Mouse (Mus musculus) midbrain, postnatal 0 days (tissue): ENCODE results near the gene Micu1. TPM values are rescaled to one million over a fixed set of nuclear protein-coding genes. Genes with fewer than 3 reads are reported as not detected.

ENCODE experiments used
- ATAC-seq: fragments of 200-750 bp; cut with Nextera tagmentation; 2 replicates; pipeline ENCODE4 v1.8.0; 2017; ENCODE audit warnings: moderate number of reproducible peaks, mild to moderate bottlenecking, moderate TSS enrichment, moderate library complexity; ENCODE audit not compliant: low FRiP score
- DNase-seq: peaks from one replicate; pipeline ENCODE4 v3.0.0-alpha.2; 2015; ENCODE audit warnings: low spot score
- H3K27ac ChIP-seq: fragments of 300-500 bp; sonication (generic); 2 replicates; pipeline ENCODE4 v1.5.1; 2014; ENCODE audit warnings: low read depth, mild to moderate bottlenecking, low read length, mixed read lengths
- H3K27me3 ChIP-seq: fragments of 300-500 bp; sonication (generic); 2 replicates; pipeline ENCODE4 v1.6.1; 2014; ENCODE audit warnings: low read length, control low read depth, mixed read lengths; ENCODE audit not compliant: insufficient read depth
- H3K36me3 ChIP-seq: fragments of 300-500 bp; sonication (generic); 2 replicates; pipeline ENCODE4 v1.6.1; 2014; ENCODE audit warnings: low read length, control low read depth, mixed read lengths; ENCODE audit not compliant: insufficient read depth
- H3K4me1 ChIP-seq: fragments of 300-500 bp; sonication (generic); 2 replicates; pipeline ENCODE4 v1.6.1; 2014; ENCODE audit warnings: mild to moderate bottlenecking, control low read depth, antibody characterized with exemption, low read length, mixed read lengths; ENCODE audit not compliant: insufficient read depth
- H3K4me2 ChIP-seq: fragments of 300-500 bp; sonication (generic); 2 replicates; pipeline ENCODE4 v1.6.1; 2014; ENCODE audit warnings: low read depth, mild to moderate bottlenecking, low read length, mixed read lengths; ENCODE audit not compliant: poor library complexity, severe bottlenecking
- H3K4me3 ChIP-seq: fragments of 300-500 bp; sonication (generic); 2 replicates; pipeline ENCODE4 v1.5.1; 2014; ENCODE audit warnings: low read depth, mild to moderate bottlenecking, low read length, moderate library complexity
- H3K9ac ChIP-seq: fragments of 300-500 bp; sonication (generic); replicated peaks from 2 replicates; pipeline ENCODE4 v1.6.1; 2014; ENCODE audit warnings: mild to moderate bottlenecking, low read length, moderate library complexity, mixed read lengths; ENCODE audit not compliant: poor library complexity, severe bottlenecking
- H3K9me3 ChIP-seq: fragments of 300-500 bp; sonication (generic); 2 replicates; pipeline ENCODE4 v1.6.1; 2016; ENCODE audit warnings: low read length, control low read depth
- CTCF ChIP-seq: IDR thresholded peaks from 2 replicates; pipeline ENCODE4 v1.5.1; 2016; ENCODE audit warnings: antibody characterized with exemption, mild to moderate bottlenecking
- WGBS: fragments of 180-500 bp; shearing (Covaris S2); extraction: QIAGEN DNeasy Blood & Tissue Kit; methylation state at CpG from one replicate; pipeline ENCODE4 v1.1.7; 2014; 5-methylcytosine and 5-hydroxymethylcytosine counted together
- polyA plus RNA-seq: library from polyadenylated mRNA; unstranded; fragments of >200 nt; fragmentation: Nextera tagmentation; extraction: Ambion mirVana; gene quantifications from 2 replicates; pipeline ENCODE4 v1.2.1, GENCODE M21; 2015
- total RNA-seq: library from RNA; depleted of rRNA; stranded (reverse); fragments of >200 nt; gene quantifications from 2 replicates; pipeline ENCODE4 v1.2.3, GENCODE M21; 2014

Gene Micu1
- total and polyA plus RNA-seq, 2 experiments from 2014 or later: 61.1 to 70.9 TPM

- DNase-seq (no peak), ATAC-seq (no peak)
- Histone ChIP-seq H3K4me1 (no peaks in the 10 kb centered on the region; the same call in 1 of the 2 replicates), H3K27ac (no peak overlapping the region), H3K4me2 (no peak overlapping the region), H3K9ac (no peak overlapping the region), H3K9me3 (no peaks in the 10 kb centered on the region), H3K36me3 (no peaks in the 10 kb centered on the region), H3K4me3 (no peak overlapping the region), H3K27me3 (no peaks in the 10 kb centered on the region)
- no peak for TF ChIP-seq CTCF
- WGBS: 86% methylated on average over 11 of the region's 11 CpGs
Observed at GRCm38 (mm10) chr10:59790291-59790929, 88.1 kb downstream of the Micu1 start.

- ATAC-seq (no peak), DNase-seq (no peak)
- Histone ChIP-seq H3K36me3 (no peaks in the 10 kb centered on the region), H3K9me3 (no peaks in the 10 kb centered on the region), H3K27ac (no peak overlapping the region), H3K4me3 (no peak overlapping the region), H3K9ac (no peak overlapping the region), H3K4me2 (no peak overlapping the region), H3K27me3 (no peaks in the 10 kb centered on the region), H3K4me1 (no peaks in the 10 kb centered on the region; the same call in 1 of the 2 replicates)
- no peak for TF ChIP-seq CTCF
- WGBS: 83% methylated on average over 5 of the region's 5 CpGs
Observed at GRCm38 (mm10) chr10:59791896-59792295, 89.6 kb downstream of the Micu1 start.

- Histone ChIP-seq H3K4me3 (no peak overlapping the region), H3K4me2 (no peak overlapping the region), H3K9me3 (no peaks in the 10 kb centered on the region), H3K27ac (no peak overlapping the region), H3K9ac (no peak overlapping the region), H3K36me3 (no peaks in the 10 kb centered on the region), H3K4me1 (no peaks in the 10 kb centered on the region), H3K27me3 (no peaks in the 10 kb centered on the region)
- no peak for DNase-seq
- ATAC-seq: no peak
- WGBS: 90% methylated on average over 9 of the region's 9 CpGs
- TF ChIP-seq CTCF: no peak
Observed at GRCm38 (mm10) chr10:59792575-59793176, 90.4 kb downstream of the Micu1 start.

- WGBS: 78% methylated on average over 3 of the region's 3 CpGs
- no peak for ATAC-seq
- no peak for TF ChIP-seq CTCF
Observed at GRCm38 (mm10) chr10:59793454-59793853, 91.2 kb downstream of the Micu1 start.

GRCm38 (mm10) chr10:59795085-59795484 is 92.8 kb downstream of the Micu1 start:
- Histone ChIP-seq H3K4me3 (no peak overlapping the region), H3K4me1 (no peaks in the 10 kb centered on the region; the same call in 1 of the 2 replicates), H3K9me3 (no peaks in the 10 kb centered on the region), H3K27ac (no peak overlapping the region), H3K36me3 (no peaks in the 10 kb centered on the region), H3K27me3 (no peaks in the 10 kb centered on the region), H3K9ac (no peak overlapping the region), H3K4me2 (no peak overlapping the region)
- 95% methylated on average over 7 of the region's 7 CpGs for WGBS
- DNase-seq (no peak), ATAC-seq (no peak)
- TF ChIP-seq CTCF: no peak

More at GRCm38 (mm10) chr10:59793454-59793853, 91.2 kb downstream of the Micu1 start:
- DNase-seq: no peak
- no peaks in the 10 kb centered on the region for H3K27me3 ChIP-seq
- no peaks in the 10 kb centered on the region for H3K9me3 ChIP-seq
- no peak overlapping the region for H3K4me3 ChIP-seq
- no peak overlapping the region for H3K27ac ChIP-seq
- no peak overlapping the region for H3K4me2 ChIP-seq
- H3K4me1 ChIP-seq: no peaks in the 10 kb centered on the region
- no peak overlapping the region for H3K9ac ChIP-seq
- H3K36me3 ChIP-seq: no peaks in the 10 kb centered on the region

GRCm38 (mm10) chr10:59795902-59796301 is 93.6 kb downstream of the Micu1 start:
- no peaks in the 10 kb centered on the region; the same call in 1 of the 2 replicates for H3K4me1 ChIP-seq
- no peak overlapping the region for H3K4me2 ChIP-seq
- ATAC-seq (no peak), DNase-seq (no peak)
- no peaks in the 10 kb centered on the region for H3K9me3 ChIP-seq
- no peak overlapping the region for H3K9ac ChIP-seq
- no peak overlapping the region for H3K27ac ChIP-seq
- 53% methylated on average over 4 of the region's 4 CpGs for WGBS
- no peaks in the 10 kb centered on the region for H3K27me3 ChIP-seq
- no peaks in the 10 kb centered on the region for H3K36me3 ChIP-seq
- no peak for TF ChIP-seq CTCF
- H3K4me3 ChIP-seq: no peak overlapping the region
